Mouse (Mus musculus): ENCODE measurements around the gene Rbm20. TPM values are rescaled to one million over a fixed set of nuclear protein-coding genes. Genes with fewer than 3 reads are reported as not detected.

Gene Rbm20
- polyA plus RNA-seq, 1 experiment from 2014 or later = 3.6 TPM

DNA sequence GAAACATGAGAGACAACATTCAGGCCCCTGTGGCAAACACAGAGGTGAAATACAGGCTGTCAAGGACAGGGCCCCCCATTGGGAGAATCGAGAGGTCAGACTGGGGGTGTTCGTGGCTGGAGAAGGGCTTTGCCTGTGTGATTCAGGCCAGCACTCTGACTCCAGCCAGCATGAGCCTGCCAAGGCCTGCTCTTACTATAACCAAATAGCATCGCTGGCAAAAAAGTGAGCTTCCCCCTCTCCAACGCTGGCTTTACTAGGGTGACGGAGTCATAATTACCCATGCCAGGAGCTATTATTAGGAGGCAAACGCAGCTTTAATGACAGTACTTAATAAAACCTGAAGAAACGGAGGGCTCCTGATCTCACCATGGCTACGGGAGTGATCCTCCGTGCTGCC lies 179.7 kb downstream of the Rbm20 start:
- Histone ChIP-seq H3K9me3 (ENCODE audit: control insufficient read depth, low read length) (no peaks in the 10 kb centered on the region), H3K4me2 (replicated peaks; ENCODE audit: low read depth, low read length) (no peak overlapping the region), H3K9ac (ENCODE audit: low read depth, low read length) (no peak overlapping the region), H3K4me1 (ENCODE audit: control insufficient read depth, insufficient read depth, low read length) (peaks cover 40% of the 10 kb centered on the region), H3K36me3 (ENCODE audit: control insufficient read depth, insufficient read depth, low read length) (no peaks in the 10 kb centered on the region), H3K4me3 (ENCODE audit: low read length) (no peak overlapping the region), H3K27me3 (ENCODE audit: control insufficient read depth, insufficient read depth, low read length) (no peaks in the 10 kb centered on the region), H3K27ac (ENCODE audit: low read depth, low read length) (no peak overlapping the region)
- no peak for ATAC-seq (ENCODE audit: low FRiP score, low TSS enrichment)
- 72% methylated on average over 9 of the region's 9 CpGs for WGBS

- H3K9me3 ChIP-seq (ENCODE audit: control insufficient read depth, low read length) = no peaks in the 10 kb centered on the region
- H3K27me3 ChIP-seq (ENCODE audit: control insufficient read depth, insufficient read depth, low read length) = no peaks in the 10 kb centered on the region
- no peak overlapping the region for H3K9ac ChIP-seq (ENCODE audit: low read depth, low read length)
- no peak overlapping the region for H3K4me3 ChIP-seq (ENCODE audit: low read length)
- no peak overlapping the region for H3K4me2 ChIP-seq (replicated peaks; ENCODE audit: low read depth, low read length)
- no peak overlapping the region; the same call in 1 of the 2 replicates for H3K27ac ChIP-seq (ENCODE audit: low read depth, low read length)
- ATAC-seq (ENCODE audit: low FRiP score, low TSS enrichment) = no peak
- peaks cover 30% of the 10 kb centered on the region for H3K4me1 ChIP-seq (ENCODE audit: control insufficient read depth, insufficient read depth, low read length)
- 73% methylated on average over 6 of the region's 6 CpGs for WGBS
- no peaks in the 10 kb centered on the region for H3K36me3 ChIP-seq (ENCODE audit: control insufficient read depth, insufficient read depth, low read length)
Observed at GRCm38 (mm10) chr19:53857962-53858361, 180.9 kb downstream of the Rbm20 start.

DNA sequence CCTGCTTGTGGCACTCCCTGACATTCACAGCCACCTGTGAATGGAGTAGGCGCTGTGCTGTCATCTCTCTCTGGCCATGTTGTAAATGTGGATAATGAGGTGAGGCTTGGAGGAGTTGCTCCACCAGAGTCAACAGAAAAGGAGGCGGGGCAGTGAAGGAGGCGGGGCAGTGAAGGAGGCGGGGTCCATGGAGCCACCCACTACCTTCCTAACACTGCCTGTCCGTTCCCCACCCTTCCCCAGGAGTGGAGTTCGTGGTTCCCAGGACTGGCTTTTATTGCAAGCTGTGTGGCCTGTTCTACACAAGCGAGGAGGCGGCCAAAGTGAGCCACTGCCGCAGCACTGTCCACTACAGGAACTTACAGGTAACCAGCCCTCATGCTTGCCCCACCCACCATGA lies 182.0 kb downstream of the Rbm20 start:
- no peak overlapping the region for H3K27ac ChIP-seq (ENCODE audit: low read depth, low read length)
- WGBS = 3% methylated on average over 9 of the region's 9 CpGs
- peak; percentile 75 for ATAC-seq (ENCODE audit: low FRiP score, low TSS enrichment)

GRCm38 (mm10) chr19:53859593-53859992 lies 182.5 kb downstream of the Rbm20 start:
- ATAC-seq (ENCODE audit: low FRiP score, low TSS enrichment) = no peak; the same call in 1 of the 2 replicates
- H3K9ac ChIP-seq (ENCODE audit: low read depth, low read length) = no peak overlapping the region

More for the DNA sequence above, 182.0 kb downstream of the Rbm20 start:
- Histone ChIP-seq H3K4me2 (replicated peaks; ENCODE audit: low read depth, low read length) (no peak overlapping the region), H3K4me1 (ENCODE audit: control insufficient read depth, insufficient read depth, low read length) (peaks cover 18% of the 10 kb centered on the region; the same call in 1 of the 2 replicates), H3K9me3 (ENCODE audit: control insufficient read depth, low read length) (no peaks in the 10 kb centered on the region), H3K9ac (ENCODE audit: low read depth, low read length) (no peak overlapping the region), H3K36me3 (ENCODE audit: control insufficient read depth, insufficient read depth, low read length) (no peaks in the 10 kb centered on the region), H3K27me3 (ENCODE audit: control insufficient read depth, insufficient read depth, low read length) (no peaks in the 10 kb centered on the region), H3K4me3 (ENCODE audit: low read length) (no peak overlapping the region)

GRCm38 (mm10) chr19:53861346-53861745 lies 184.2 kb downstream of the Rbm20 start:
- H3K27me3 ChIP-seq (ENCODE audit: control insufficient read depth, insufficient read depth, low read length) = no peaks in the 10 kb centered on the region
- H3K9ac ChIP-seq (ENCODE audit: low read depth, low read length) = no peak overlapping the region
- no peaks in the 10 kb centered on the region for H3K36me3 ChIP-seq (ENCODE audit: control insufficient read depth, insufficient read depth, low read length)
- H3K4me2 ChIP-seq (replicated peaks; ENCODE audit: low read depth, low read length) = no peak overlapping the region
- WGBS = 55% methylated on average over 7 of the region's 7 CpGs
- H3K9me3 ChIP-seq (ENCODE audit: control insufficient read depth, low read length) = no peaks in the 10 kb centered on the region
- ATAC-seq (ENCODE audit: low FRiP score, low TSS enrichment) = no peak
- no peak overlapping the region for H3K27ac ChIP-seq (ENCODE audit: low read depth, low read length)
- peaks cover 12% of the 10 kb centered on the region; the same call in 1 of the 2 replicates for H3K4me1 ChIP-seq (ENCODE audit: control insufficient read depth, insufficient read depth, low read length)
- no peak overlapping the region for H3K4me3 ChIP-seq (ENCODE audit: low read length)

More at GRCm38 (mm10) chr19:53859593-53859992, 182.5 kb downstream of the Rbm20 start:
- Histone ChIP-seq H3K36me3 (ENCODE audit: control insufficient read depth, insufficient read depth, low read length) (no peaks in the 10 kb centered on the region), H3K4me2 (replicated peaks; ENCODE audit: low read depth, low read length) (no peak overlapping the region), H3K9me3 (ENCODE audit: control insufficient read depth, low read length) (no peaks in the 10 kb centered on the region), H3K27ac (ENCODE audit: low read depth, low read length) (no peak overlapping the region), H3K4me3 (ENCODE audit: low read length) (no peak overlapping the region), H3K4me1 (ENCODE audit: control insufficient read depth, insufficient read depth, low read length) (peaks cover 18% of the 10 kb centered on the region; the same call in 1 of the 2 replicates), H3K27me3 (ENCODE audit: control insufficient read depth, insufficient read depth, low read length) (no peaks in the 10 kb centered on the region)
- 48% methylated on average over 7 of the region's 7 CpGs for WGBS

GRCm38 (mm10) chr19:53862573-53863246 lies 185.6 kb downstream of the Rbm20 start:
- Histone ChIP-seq H3K27me3 (ENCODE audit: control insufficient read depth, insufficient read depth, low read length) (no peaks in the 10 kb centered on the region), H3K9me3 (ENCODE audit: control insufficient read depth, low read length) (no peaks in the 10 kb centered on the region), H3K4me2 (replicated peaks; ENCODE audit: low read depth, low read length) (no peak overlapping the region), H3K36me3 (ENCODE audit: control insufficient read depth, insufficient read depth, low read length) (no peaks in the 10 kb centered on the region), H3K4me1 (ENCODE audit: control insufficient read depth, insufficient read depth, low read length) (peaks cover 12% of the 10 kb centered on the region; the same call in 1 of the 2 replicates), H3K27ac (ENCODE audit: low read depth, low read length) (no peak overlapping the region), H3K9ac (ENCODE audit: low read depth, low read length) (no peak overlapping the region), H3K4me3 (ENCODE audit: low read length) (no peak overlapping the region)
- no peak for ATAC-seq (ENCODE audit: low FRiP score, low TSS enrichment)
- 83% methylated on average over 8 of the region's 8 CpGs for WGBS

- no peak overlapping the region for H3K4me2 ChIP-seq (replicated peaks; ENCODE audit: low read depth, low read length)
- H3K9ac ChIP-seq (ENCODE audit: low read depth, low read length) = no peak overlapping the region
- H3K4me1 ChIP-seq (ENCODE audit: control insufficient read depth, insufficient read depth, low read length) = no peaks in the 10 kb centered on the region
- ATAC-seq (ENCODE audit: low FRiP score, low TSS enrichment) = no peak
- H3K27me3 ChIP-seq (ENCODE audit: control insufficient read depth, insufficient read depth, low read length) = no peaks in the 10 kb centered on the region
- H3K9me3 ChIP-seq (ENCODE audit: control insufficient read depth, low read length) = no peaks in the 10 kb centered on the region
- H3K4me3 ChIP-seq (ENCODE audit: low read length) = no peak overlapping the region
- no peaks in the 10 kb centered on the region for H3K36me3 ChIP-seq (ENCODE audit: control insufficient read depth, insufficient read depth, low read length)
- H3K27ac ChIP-seq (ENCODE audit: low read depth, low read length) = no peak overlapping the region
Observed at GRCm38 (mm10) chr19:53867238-53867637, 190.1 kb downstream of the Rbm20 start.

- H3K27me3 ChIP-seq (ENCODE audit: control insufficient read depth, insufficient read depth, low read length) = no peaks in the 10 kb centered on the region
- no peak for ATAC-seq (ENCODE audit: low FRiP score, low TSS enrichment)
- H3K9me3 ChIP-seq (ENCODE audit: control insufficient read depth, low read length) = no peaks in the 10 kb centered on the region
- no peaks in the 10 kb centered on the region for H3K36me3 ChIP-seq (ENCODE audit: control insufficient read depth, insufficient read depth, low read length)
- no peaks in the 10 kb centered on the region for H3K4me1 ChIP-seq (ENCODE audit: control insufficient read depth, insufficient read depth, low read length)
- H3K9ac ChIP-seq (ENCODE audit: low read depth, low read length) = no peak overlapping the region
- no peak overlapping the region for H3K4me2 ChIP-seq (replicated peaks; ENCODE audit: low read depth, low read length)
- no peak overlapping the region for H3K4me3 ChIP-seq (ENCODE audit: low read length)
- no peak overlapping the region for H3K27ac ChIP-seq (ENCODE audit: low read depth, low read length)
- 80% methylated on average over 6 of the region's 6 CpGs for WGBS
Observed at GRCm38 (mm10) chr19:53868125-53868524, 191.0 kb downstream of the Rbm20 start.

DNA sequence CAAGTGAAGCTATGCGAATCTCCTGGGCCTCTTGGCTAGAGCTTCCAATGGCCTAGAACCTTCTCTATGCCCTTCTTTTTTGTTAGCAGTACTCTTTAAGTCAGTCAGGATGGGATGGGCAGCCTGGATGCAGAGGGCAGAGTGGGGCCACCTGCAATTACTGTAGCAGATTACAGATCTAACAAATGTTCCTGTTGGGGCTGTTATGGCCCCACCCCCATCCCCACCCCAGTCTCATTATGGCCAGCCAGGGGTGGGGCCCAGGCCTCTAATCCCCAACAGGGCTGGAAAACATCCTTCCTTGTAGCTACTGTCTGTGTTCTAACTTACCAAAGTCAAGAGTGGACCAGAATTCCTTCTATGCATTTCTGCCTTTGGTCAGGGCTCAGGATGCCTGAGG lies 191.7 kb downstream of the Rbm20 start:
- Histone ChIP-seq H3K4me1 (ENCODE audit: control insufficient read depth, insufficient read depth, low read length) (no peaks in the 10 kb centered on the region), H3K27me3 (ENCODE audit: control insufficient read depth, insufficient read depth, low read length) (no peaks in the 10 kb centered on the region), H3K36me3 (ENCODE audit: control insufficient read depth, insufficient read depth, low read length) (no peaks in the 10 kb centered on the region), H3K27ac (ENCODE audit: low read depth, low read length) (no peak overlapping the region), H3K9me3 (ENCODE audit: control insufficient read depth, low read length) (no peaks in the 10 kb centered on the region), H3K4me2 (replicated peaks; ENCODE audit: low read depth, low read length) (no peak overlapping the region), H3K9ac (ENCODE audit: low read depth, low read length) (no peak overlapping the region), H3K4me3 (ENCODE audit: low read length) (no peak overlapping the region)
- no peak for ATAC-seq (ENCODE audit: low FRiP score, low TSS enrichment)
- 96% methylated on average over 1 of the region's 1 CpGs for WGBS

Data from kidney, embryonic 14.5 days (tissue).